Mouse (Mus musculus) thymus, postnatal 10 days (tissue): Measurements from ENCODE around the gene Psmb7.
A peak's percentile ranks its signal among the peaks of the same experiment; 100 is the strongest.

Experiments used
- DNase-seq, 2 experiments: peaks; one replicate each; pipeline ENCODE4 v3.0.0; 2021; ENCODE audit warnings: low spot score in 2 of 2

Gene Psmb7

DNA sequence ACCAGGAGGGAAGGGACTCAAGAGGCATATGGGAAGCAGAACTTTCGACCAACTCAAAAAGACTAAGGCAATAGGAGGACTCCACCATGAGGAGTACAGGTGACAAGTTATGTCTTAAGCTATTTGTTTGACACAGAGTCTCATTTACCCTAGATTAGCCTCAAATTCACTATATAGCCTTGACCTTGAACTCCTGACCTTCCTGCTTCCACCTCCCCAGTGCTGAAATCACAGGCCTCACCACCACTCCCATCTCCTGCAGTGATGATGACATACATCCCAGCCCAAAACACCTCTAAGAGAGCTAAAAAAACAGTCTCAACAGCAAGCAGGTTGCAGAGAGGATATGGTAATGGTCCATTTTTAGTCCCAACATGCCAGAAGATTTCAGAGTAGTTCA lies 2.1 kb downstream of the Psmb7 start:
- no peak for DNase-seq

GRCm38 (mm10) chr2:38637716-38638267 lies 6.1 kb downstream of the Psmb7 start:
- DNase-seq: no peak

DNA sequence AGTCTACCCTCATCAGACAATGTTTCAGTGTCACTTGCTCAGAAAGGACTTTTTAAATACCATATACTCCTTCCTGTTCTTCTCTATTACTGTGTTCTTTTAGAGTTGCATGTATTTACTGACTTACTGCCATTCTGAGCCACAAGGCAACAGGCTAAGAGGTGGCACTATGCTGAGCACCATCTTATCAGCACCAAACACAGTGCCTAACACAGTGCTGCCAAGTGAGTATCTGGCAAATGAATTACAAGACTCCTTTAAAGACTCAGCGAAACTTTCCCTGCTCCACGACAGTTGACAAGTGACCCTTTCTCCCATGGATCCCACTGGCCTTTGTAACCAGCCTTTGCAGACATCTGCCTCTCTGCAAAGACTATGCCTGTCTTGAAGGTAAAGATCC lies 13.3 kb downstream of the Psmb7 start:
- no peak for DNase-seq

GRCm38 (mm10) chr2:38629451-38629850 lies 14.4 kb downstream of the Psmb7 start:
- no peak for DNase-seq

DNA sequence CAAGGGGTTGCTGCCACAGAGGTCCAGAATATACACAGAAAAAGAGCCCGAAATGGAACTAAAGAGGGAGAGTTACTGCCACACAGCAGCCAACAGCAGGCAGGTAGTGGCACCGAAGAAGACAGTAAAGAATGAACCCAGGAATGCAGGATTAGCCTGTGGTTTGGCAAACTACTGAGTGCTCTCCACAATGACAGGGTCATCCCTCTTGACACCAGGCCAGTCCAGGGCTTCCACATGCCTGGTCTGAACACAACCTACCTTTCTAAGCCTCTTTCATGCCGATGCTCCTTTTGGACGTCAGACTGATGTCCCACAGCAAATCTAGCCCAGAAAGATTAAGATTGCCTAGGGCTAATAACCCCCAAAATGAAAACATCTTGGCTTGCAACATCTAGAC lies 15.1 kb downstream of the Psmb7 start:
- no peak for DNase-seq

GRCm38 (mm10) chr2:38623821-38624590 lies 19.9 kb downstream of the Psmb7 start:
- no peak for DNase-seq

- no peak for DNase-seq
Observed at GRCm38 (mm10) chr2:38623411-38623810, 20.5 kb downstream of the Psmb7 start.

DNA sequence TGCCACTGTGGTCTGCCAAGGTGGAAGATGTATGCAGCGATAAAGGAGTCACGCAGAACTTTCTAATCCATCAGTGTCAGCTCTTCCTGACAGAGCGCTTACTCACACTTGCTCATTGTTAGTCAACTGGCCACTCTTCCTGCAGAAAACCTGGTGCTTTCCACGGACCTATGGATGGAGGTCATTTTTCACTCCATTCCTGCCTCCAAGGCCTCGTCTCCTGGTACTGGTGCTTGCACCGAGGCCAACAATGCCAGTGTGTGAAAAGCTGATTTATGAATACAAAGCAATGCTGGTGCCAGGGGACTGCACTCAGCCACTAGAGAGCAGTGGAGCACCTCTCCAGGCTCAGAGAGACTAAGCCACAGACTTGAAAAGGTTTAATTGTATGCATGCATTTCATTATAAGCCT lies 22.3 kb downstream of the Psmb7 start:
- DNase-seq: no peak

GRCm38 (mm10) chr2:38621076-38621475 lies 22.8 kb downstream of the Psmb7 start:
- no peak for DNase-seq

GRCm38 (mm10) chr2:38619777-38620176 lies 24.1 kb downstream of the Psmb7 start:
- DNase-seq: no peak

DNA sequence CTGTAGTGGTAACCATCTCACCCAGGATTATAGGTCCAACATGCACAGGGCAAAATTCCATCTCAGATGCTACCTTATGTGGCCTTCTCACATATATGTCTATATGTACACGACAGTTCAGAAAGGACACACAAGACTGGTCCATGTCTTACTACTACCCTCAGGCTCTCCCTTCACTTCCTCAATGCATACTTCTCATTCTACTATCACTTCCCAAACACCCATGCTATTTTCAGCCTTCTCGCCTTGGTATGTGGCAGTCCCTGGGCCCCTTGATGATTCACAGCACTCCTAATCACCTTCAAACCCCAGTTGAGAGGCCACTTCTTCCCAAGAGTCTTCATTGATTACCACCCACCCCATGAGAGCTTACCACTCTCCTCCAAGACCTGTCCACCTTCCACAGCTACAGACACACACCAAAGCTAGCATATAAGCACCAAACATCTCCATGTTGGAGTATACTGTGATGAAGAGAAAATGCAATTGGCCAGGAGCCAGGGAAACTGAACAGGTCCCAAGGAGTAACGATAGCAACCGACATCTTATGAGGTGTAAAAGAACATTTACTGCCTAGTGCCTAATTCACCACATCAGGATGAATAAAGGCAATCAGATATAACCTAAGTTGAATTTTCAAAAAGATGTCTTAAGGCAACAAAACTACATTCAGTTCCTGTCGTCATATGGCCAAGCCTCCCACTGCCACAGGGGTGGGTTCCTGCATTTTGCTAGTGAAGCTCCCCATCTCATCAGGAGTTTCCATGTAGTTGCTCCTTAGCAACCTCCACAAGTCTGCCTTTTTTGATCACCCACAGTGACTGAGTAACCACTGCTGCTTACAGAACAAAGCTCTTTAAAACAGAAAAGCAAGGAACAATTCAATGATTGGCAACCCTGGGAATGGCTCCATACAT lies 26.7 kb downstream of the Psmb7 start:
- DNase-seq: no peak

DNA sequence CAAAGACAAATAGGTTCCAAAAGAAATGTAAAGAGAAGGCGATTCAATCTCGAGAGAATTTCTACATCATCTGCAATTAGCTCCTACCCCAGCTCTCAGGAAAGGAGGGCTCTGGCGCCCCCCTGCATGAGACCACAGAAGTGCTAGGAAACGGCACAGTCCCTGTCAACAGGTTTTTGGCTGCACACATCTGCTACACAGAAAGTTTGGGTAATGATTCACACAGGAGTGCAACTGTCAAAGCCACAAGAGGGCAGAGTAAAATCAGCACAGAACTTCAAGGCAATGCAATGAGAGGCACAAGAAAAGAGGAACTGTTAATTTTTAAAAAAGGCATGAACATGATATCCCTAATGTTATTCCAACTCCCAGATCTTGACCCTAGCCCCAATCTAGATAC lies 27.8 kb downstream of the Psmb7 start:
- DNase-seq: peak in 1 of 2 experiments; percentile 26

DNA sequence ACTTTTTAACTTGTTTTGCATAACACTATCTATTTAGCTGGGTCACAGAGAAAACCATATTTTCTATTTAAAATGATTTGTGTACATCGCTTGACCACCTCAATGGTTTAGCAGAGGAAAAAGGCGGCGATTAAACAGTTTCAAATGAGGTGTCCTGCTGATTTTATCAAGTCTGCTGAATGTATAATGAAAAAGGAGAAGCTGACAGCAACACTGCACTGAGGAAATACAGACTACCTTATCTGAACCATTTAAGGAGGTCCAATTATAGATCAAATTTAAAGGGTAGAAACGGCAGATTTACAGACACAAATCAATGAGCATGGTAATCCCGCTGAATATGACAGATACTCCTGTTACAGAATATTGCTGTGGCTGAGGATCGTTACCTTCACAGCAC lies 29.4 kb downstream of the Psmb7 start:
- DNase-seq: no peak

DNA sequence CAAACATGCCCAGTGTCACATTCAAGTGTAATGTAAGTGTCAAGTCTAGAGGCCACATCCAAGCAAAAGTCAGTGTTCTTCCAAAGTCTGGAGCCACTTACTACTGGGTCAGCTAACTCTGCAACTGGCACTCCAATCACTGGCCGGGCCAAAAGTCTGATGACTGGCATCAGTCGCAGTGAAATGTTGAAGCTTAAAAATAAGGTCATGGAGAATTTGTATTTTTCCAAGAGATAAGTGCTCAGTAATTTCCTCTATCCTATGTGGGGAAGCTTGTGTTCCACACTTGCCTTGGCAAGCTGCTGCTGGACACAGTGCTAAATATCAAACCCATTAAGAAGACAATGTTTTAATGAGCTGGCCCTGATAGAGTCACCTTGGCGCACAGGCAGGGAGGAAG lies 30.3 kb downstream of the Psmb7 start:
- no peak for DNase-seq

- no peak for DNase-seq
Observed at GRCm38 (mm10) chr2:38612596-38612995, 31.3 kb downstream of the Psmb7 start.

DNA sequence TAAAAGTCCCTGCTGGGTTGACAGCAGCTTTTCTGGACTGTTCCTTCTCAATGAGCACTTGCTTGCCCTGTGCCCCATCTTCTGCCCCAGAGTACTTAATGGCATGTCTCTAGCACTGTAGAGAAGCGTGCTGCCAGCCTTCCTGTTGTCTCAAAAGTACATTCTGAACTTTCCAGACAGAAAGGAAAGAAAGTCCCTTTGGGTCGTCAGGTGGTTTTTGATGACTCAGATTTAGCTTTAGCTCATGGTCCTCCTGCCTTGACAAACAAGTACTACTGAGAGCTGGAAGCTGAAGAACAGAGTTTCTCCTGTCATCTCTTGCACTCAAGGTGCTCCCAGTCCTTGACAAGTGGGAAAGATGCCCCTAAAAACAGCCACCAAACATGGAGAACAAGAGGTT lies 33.7 kb downstream of the Psmb7 start:
- no peak for DNase-seq

- no peak for DNase-seq
Observed at GRCm38 (mm10) chr2:38609310-38609709, 34.6 kb downstream of the Psmb7 start.

GRCm38 (mm10) chr2:38608831-38609309 lies 35.0 kb downstream of the Psmb7 start:
- no peak for DNase-seq

- DNase-seq: no peak
Observed at GRCm38 (mm10) chr2:38607716-38608115, 36.2 kb downstream of the Psmb7 start.

- DNase-seq: no peak
Observed at GRCm38 (mm10) chr2:38600842-38601241, 43.0 kb downstream of the Psmb7 start.

DNA sequence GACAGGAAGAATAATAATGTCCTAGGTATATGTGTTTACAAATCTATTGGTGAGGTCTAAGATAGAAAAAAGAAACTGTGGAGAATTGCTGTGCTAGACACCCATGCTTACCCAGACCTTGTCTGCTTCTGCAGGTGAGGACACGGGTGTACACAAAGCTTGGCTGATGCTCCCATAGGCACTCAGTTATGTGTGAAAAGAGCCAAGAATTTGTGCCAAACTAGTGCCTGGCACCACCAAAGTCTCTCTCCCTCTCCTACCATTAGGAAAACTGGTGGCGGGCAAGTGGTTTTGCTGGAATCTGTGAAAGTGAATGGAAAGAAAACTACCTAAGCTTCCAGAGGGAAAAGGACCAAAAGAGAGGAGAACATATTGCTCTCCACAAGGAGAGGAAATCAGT lies 45.5 kb downstream of the Psmb7 start:
- no peak for DNase-seq

DNA sequence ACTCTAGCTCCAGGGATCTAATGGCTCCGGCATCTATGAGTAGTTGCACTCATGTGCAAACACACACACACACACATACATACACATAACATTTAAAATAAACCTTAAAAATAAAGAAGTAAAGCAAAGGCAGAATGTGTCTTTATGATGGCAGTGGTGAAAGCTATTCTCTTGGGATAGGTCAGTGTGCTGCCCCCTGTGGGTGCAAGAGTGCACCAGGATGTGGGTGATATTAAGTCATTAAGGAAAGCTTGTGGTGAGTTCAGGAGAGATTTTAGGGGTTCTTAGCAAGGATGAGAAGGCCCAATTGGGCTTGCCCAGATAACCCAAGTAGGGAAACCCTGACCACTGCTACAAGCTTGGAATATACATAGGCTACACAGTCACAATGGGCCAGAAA lies 46.0 kb downstream of the Psmb7 start:
- DNase-seq: no peak

- no peak for DNase-seq
Observed at GRCm38 (mm10) chr2:38594874-38595273, 49.0 kb downstream of the Psmb7 start.
